Mouse (Mus musculus) urinary bladder, postnatal 14 days (tissue): ENCODE measurements around the gene Rnf186.

Source experiments
- DNase-seq: peaks from one replicate; pipeline ENCODE4 v3.0.0; 2021; ENCODE audit warnings: low spot score

Gene Rnf186

DNA sequence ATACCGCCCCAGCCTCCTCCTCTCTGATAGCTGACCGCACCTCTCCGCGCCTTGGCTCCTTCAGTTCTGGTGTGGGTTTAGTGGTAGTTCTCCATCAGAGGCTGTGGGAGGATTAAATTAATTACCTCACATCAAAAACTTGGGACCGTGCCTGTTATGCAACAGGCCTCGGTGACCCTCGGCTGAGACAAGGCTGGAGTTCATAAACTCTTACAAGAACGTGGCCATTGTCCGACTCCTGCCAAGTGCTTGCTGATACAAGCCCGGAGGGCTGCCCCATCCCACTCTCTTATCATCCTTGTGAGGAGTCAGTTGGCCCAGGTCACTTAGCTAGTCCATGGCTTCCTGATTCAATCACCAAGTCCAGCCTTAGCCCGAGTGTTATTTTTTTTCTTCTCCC is 46.4 kb downstream of the Rnf186 start:
- DNase-seq, result no peak

- no peak for DNase-seq
These were observed 47.9 kb downstream of the Rnf186 start for GRCm38 (mm10) chr4:139014793-139015192.
